11 mouse cellular contexts compared by ENCODE assay signal in genomic region chr7:44572213-44572701, GRCm38 (mm10). TPM values are rescaled to one million over a fixed set of nuclear protein-coding genes. Genes with fewer than 3 reads are reported as not detected.
DNase-seq lines count a peak whose midpoint lies in the region; ATAC-seq and TF ChIP-seq lines count a peak whose summit lies in the region.
"Had no signal": no experiment of that assay in that cellular context is flagged by ENCODE, and none has a peak within 500 bp of the region (broad histone marks: within the 10 kb centered on the region; RNA-seq: fewer than 3 reads in every experiment).

Gene Napsa, plus strand, starts transcription at chr7:44572380.

- peaks cover 8% of the 10 kb centered on the region for H3K4me1 ChIP-seq in bone marrow, adult 2 months (ENCODE audit: control insufficient read depth, insufficient read depth, low read length)
- H3K4me1 ChIP-seq in intestine, postnatal 0 days (replicated peaks; ENCODE audit: control insufficient read depth, insufficient read depth, low read length) = no peaks in the 10 kb centered on the region
- H3K4me1 ChIP-seq in heart, embryonic 11.5 days (ENCODE audit: control insufficient read depth, insufficient read depth, low read length) = no peaks in the 10 kb centered on the region
- H3K4me1 ChIP-seq in forebrain, embryonic 15.5 days = no peaks in the 10 kb centered on the region
- H3K4me1 ChIP-seq: neural tube, embryonic 13.5 days had no signal

- H3K9ac ChIP-seq in intestine, postnatal 0 days (ENCODE audit: low read depth, low read length) = no peak within 1 kb of the TSS
- no peak within 1 kb of the TSS for H3K9ac ChIP-seq in heart, embryonic 11.5 days (ENCODE audit: low read depth, low read length)
- H3K9ac ChIP-seq in forebrain, embryonic 15.5 days (replicated peaks) = no peak within 1 kb of the TSS
- H3K9ac ChIP-seq: neural tube, embryonic 13.5 days had no signal

- no peak for TF ChIP-seq CTCF in bone marrow, adult 2 months (IDR thresholded peaks at IDR 0.05; ENCODE audit: control insufficient read depth, insufficient read depth, low read length)
- no peak for TF ChIP-seq CTCF in intestine, postnatal 0 days (IDR thresholded peaks at IDR 0.05; ENCODE audit: low read depth)

- no peaks in the 10 kb centered on the region; the same call in 1 of the 2 replicates for H3K27me3 ChIP-seq in intestine, postnatal 0 days (replicated peaks; ENCODE audit: control insufficient read depth, insufficient read depth, low read length)
- H3K27me3 ChIP-seq in heart, embryonic 11.5 days (ENCODE audit: control insufficient read depth, insufficient read depth, low read length) = peaks cover 2% of the 10 kb centered on the region; the same call in 1 of the 2 replicates
- H3K27me3 ChIP-seq in forebrain, embryonic 15.5 days = no peaks in the 10 kb centered on the region

- H3K4me2 ChIP-seq in intestine, postnatal 0 days (replicated peaks; ENCODE audit: low read depth) = no peak within 1 kb of the TSS
- H3K4me2 ChIP-seq in heart, embryonic 11.5 days = no peak within 1 kb of the TSS
- H3K4me2 ChIP-seq in forebrain, embryonic 15.5 days (replicated peaks) = no peak within 1 kb of the TSS
- H3K4me2 ChIP-seq: neural tube, embryonic 13.5 days had no signal

- under 1% methylated on average over 7 of the region's 7 CpGs for WGBS in bone marrow, adult 2 months
- WGBS in intestine, postnatal 0 days = 31% methylated on average over 7 of the region's 7 CpGs
- 36% methylated on average over 7 of the region's 7 CpGs for WGBS in heart, embryonic 11.5 days (ENCODE audit: insufficient replicate concordance)
- 25% methylated on average over 7 of the region's 7 CpGs for WGBS in forebrain, embryonic 15.5 days

- H3K27ac ChIP-seq in bone marrow, adult 2 months (ENCODE audit: control insufficient read depth, insufficient read depth, low read depth, low read length, poor library complexity) = peak within 1 kb of the TSS; percentile 92
- H3K27ac ChIP-seq in intestine, postnatal 0 days (ENCODE audit: low read depth, low read length) = no peak within 1 kb of the TSS
- H3K27ac ChIP-seq in heart, embryonic 11.5 days (ENCODE audit: low read depth, low read length) = no peak within 1 kb of the TSS
- no peak within 1 kb of the TSS for H3K27ac ChIP-seq in forebrain, embryonic 15.5 days (replicated peaks)
- H3K27ac ChIP-seq: hindbrain, postnatal 0 days; neural tube, embryonic 13.5 days had no signal

- H3K4me3 ChIP-seq in bone marrow, adult 2 months (replicated peaks; ENCODE audit: control insufficient read depth, low read depth, low read length) = peak within 1 kb of the TSS; percentile 64
- H3K4me3 ChIP-seq in intestine, postnatal 0 days (ENCODE audit: low read depth, low read length) = no peak within 1 kb of the TSS
- H3K4me3 ChIP-seq in heart, embryonic 11.5 days (ENCODE audit: low read depth, low read length) = no peak within 1 kb of the TSS
- no peak within 1 kb of the TSS for H3K4me3 ChIP-seq in forebrain, embryonic 15.5 days
- H3K4me3 ChIP-seq: neural tube, embryonic 13.5 days had no signal

- peak; percentile 94 for DNase-seq in 416B (ENCODE audit: low read depth)
- peak; percentile 75 to 76 for DNase-seq in kidney, postnatal 36 days
- no peak for DNase-seq in left cerebral cortex, adult 8-10 months (ENCODE audit: low spot score in 2 of 2)

- ATAC-seq in megakaryocyte-erythroid progenitor cell, adult 5-6 weeks (replicated peaks; ENCODE audit: low FRiP score, low TSS enrichment, poor library complexity, severe bottlenecking) = 0 out of 2 replicates have a peak, but pooled peaks have one; percentile 50
- ATAC-seq in intestine, postnatal 0 days = no peak
- no peak for ATAC-seq in heart, embryonic 11.5 days (replicated peaks; ENCODE audit: insufficient number of reproducible peaks, low FRiP score, low TSS enrichment)
- ATAC-seq in forebrain, embryonic 15.5 days (replicated peaks) = no peak
- ATAC-seq: hindbrain, postnatal 0 days; Patski had no signal

- peak; percentile 91 for TF ChIP-seq POLR2A in bone marrow, adult 2 months (IDR thresholded peaks at IDR 0.05; ENCODE audit: borderline replicate concordance, control insufficient read depth, low read depth, low read length)

- no peaks in the 10 kb centered on the region for H3K36me3 ChIP-seq in intestine, postnatal 0 days (ENCODE audit: control insufficient read depth, insufficient read depth)
- H3K36me3 ChIP-seq in heart, embryonic 11.5 days (ENCODE audit: control insufficient read depth, insufficient read depth, low read length) = no peaks in the 10 kb centered on the region
- H3K36me3 ChIP-seq in forebrain, embryonic 15.5 days = no peaks in the 10 kb centered on the region
- H3K36me3 ChIP-seq: neural tube, embryonic 13.5 days had no signal

- H3K9me3 ChIP-seq in intestine, postnatal 0 days (ENCODE audit: control insufficient read depth) = no peaks in the 10 kb centered on the region
- H3K9me3 ChIP-seq in heart, embryonic 11.5 days (replicated peaks; ENCODE audit: control insufficient read depth, low read length) = no peaks in the 10 kb centered on the region
- no peaks in the 10 kb centered on the region for H3K9me3 ChIP-seq in forebrain, embryonic 15.5 days
- H3K9me3 ChIP-seq: neural tube, embryonic 13.5 days had no signal

RNA-seq across cellular contexts. Expression of gene Napsa, which starts in this region (rescaled TPM):
- polyA plus RNA-seq in bone marrow, adult 2 months (2011; ENCODE audit: insufficient read depth, insufficient read length, low replicate concordance, missing spikeins) = 21.1 and 49.7 TPM in 2 replicates
- total RNA-seq in megakaryocyte-erythroid progenitor cell, adult 5-6 weeks (2014; fragmentation: Nextera tagmentation) = 5.3 and 10.3 TPM in 2 replicates
- total RNA-seq in megakaryocyte-erythroid progenitor cell, adult 5-6 weeks (2017) = 2.0 and 11.0 TPM in 2 replicates
- polyA plus RNA-seq in intestine, postnatal 0 days (2015; fragmentation: Nextera tagmentation; extraction: Ambion mirVana) = 0.99 and 1.1 TPM in 2 replicates
- polyA plus RNA-seq in heart, embryonic 11.5 days (2014; fragmentation: Nextera tagmentation; extraction: Ambion mirVana) = 0.70 TPM in 1 of 2 replicates, not detected in the other
- 1.0 and 1.6 TPM in 2 replicates for polyA plus RNA-seq in forebrain, embryonic 15.5 days (2015; fragmentation: Nextera tagmentation; extraction: Ambion mirVana)
- total RNA-seq in left cerebral cortex, adult 8-10 months (2022) = not detected
- total RNA-seq: hindbrain, postnatal 0 days had no signal

Comparison
In these comparisons a context has a peak if more than half of its experiments do, and no peak if none do; other contexts are left out.
1. DNase-seq: peak in 416B (single experiment) and kidney, postnatal 36 days (2 of 2); none in left cerebral cortex, adult 8-10 months (0 of 2).